Mouse (Mus musculus) heart, embryonic 16.5 days (tissue): ENCODE results near the gene Arhgap15. TPM values are rescaled to one million over a fixed set of nuclear protein-coding genes. Genes with fewer than 3 reads are reported as not detected.

Source experiments
- ATAC-seq: fragments of 200-750 bp; cut with Nextera tagmentation; replicated peaks from 2 replicates; pipeline ENCODE4 v1.8.0; 2017; ENCODE audit warnings: moderate number of reproducible peaks; ENCODE audit not compliant: insufficient read depth, low FRiP score; ENCODE audit errors: extremely low read depth
- H3K27ac ChIP-seq: fragments of 300-500 bp; sonication (generic); 2 replicates; pipeline ENCODE4 v1.5.1; 2014; ENCODE audit warnings: mild to moderate bottlenecking, low read length, control low read depth, moderate library complexity
- H3K27me3 ChIP-seq: fragments of 300-500 bp; sonication (generic); 2 replicates; pipeline ENCODE4 v1.6.1; 2014; ENCODE audit warnings: low read length, mixed read lengths; ENCODE audit not compliant: control insufficient read depth, insufficient read depth
- H3K36me3 ChIP-seq: fragments of 300-500 bp; sonication (generic); 2 replicates; pipeline ENCODE4 v1.6.1; 2014; ENCODE audit not compliant: control insufficient read depth, insufficient read depth
- H3K4me1 ChIP-seq: fragments of 300-500 bp; sonication (generic); 2 replicates; pipeline ENCODE4 v1.6.1; 2014; ENCODE audit warnings: low read length, mixed read lengths; ENCODE audit not compliant: control insufficient read depth, insufficient read depth
- H3K4me2 ChIP-seq: fragments of 300-500 bp; sonication (generic); 2 replicates; pipeline ENCODE4 v1.6.1; 2014; ENCODE audit warnings: low read depth, mild to moderate bottlenecking, control low read depth, low read length
- H3K4me3 ChIP-seq: fragments of 300-500 bp; sonication (generic); 2 replicates; pipeline ENCODE4 v1.5.1; 2014; ENCODE audit warnings: mild to moderate bottlenecking, control low read depth, low read length
- H3K9ac ChIP-seq: fragments of 300-500 bp; sonication (generic); 2 replicates; pipeline ENCODE4 v1.6.1; 2014; ENCODE audit warnings: low read length, control low read depth
- H3K9me3 ChIP-seq: fragments of 300-500 bp; sonication (generic); replicated peaks from 2 replicates; pipeline ENCODE4 v1.6.1; 2016; ENCODE audit warnings: low read length; ENCODE audit not compliant: control insufficient read depth
- WGBS: fragments of 180-500 bp; shearing (Covaris S2); extraction: QIAGEN DNeasy Blood & Tissue Kit; methylation state at CpG from one replicate; pipeline ENCODE4 v1.1.7; 2014; 5-methylcytosine and 5-hydroxymethylcytosine counted together
- polyA plus RNA-seq: library from polyadenylated mRNA; unstranded; fragments of >200 nt; fragmentation: Nextera tagmentation; extraction: Ambion mirVana; gene quantifications from 2 replicates; pipeline ENCODE4 v1.2.1, GENCODE M21; 2015

The Arhgap15 gene
- polyA plus RNA-seq, 1 experiment from 2014 or later, result 7.2 TPM

DNA sequence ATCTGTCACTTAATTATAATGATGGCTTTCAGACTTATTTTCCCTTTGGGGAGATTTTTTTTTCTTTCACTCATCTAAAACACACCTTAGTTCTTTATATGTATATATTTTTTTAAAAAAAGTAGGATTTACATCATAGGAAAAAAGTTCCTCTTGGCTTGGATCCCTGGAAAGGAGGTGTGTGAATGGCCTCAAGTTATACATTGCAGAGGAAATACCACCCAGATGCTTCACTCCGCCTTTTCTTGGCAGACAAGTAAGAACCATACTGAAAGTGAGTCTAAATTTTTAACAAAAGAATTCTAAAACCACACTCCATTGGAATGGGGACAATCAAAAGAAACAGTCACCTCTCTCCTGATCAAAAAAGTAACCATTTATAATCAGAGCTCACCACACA, 560.9 kb downstream of the Arhgap15 start:
- H3K27ac ChIP-seq, result no peak overlapping the region
- H3K4me1 ChIP-seq, result no peaks in the 10 kb centered on the region; the same call in 1 of the 2 replicates
- H3K27me3 ChIP-seq, result no peaks in the 10 kb centered on the region
- no peaks in the 10 kb centered on the region for H3K9me3 ChIP-seq
- 71% methylated on average over 1 of the region's 1 CpGs for WGBS
- no peak for ATAC-seq
- H3K36me3 ChIP-seq, result no peaks in the 10 kb centered on the region
- no peak overlapping the region for H3K4me2 ChIP-seq
- H3K9ac ChIP-seq, result no peak overlapping the region
- H3K4me3 ChIP-seq, result no peak overlapping the region

- Histone ChIP-seq H3K4me1 (no peaks in the 10 kb centered on the region; the same call in 1 of the 2 replicates), H3K27ac (no peak overlapping the region), H3K4me3 (no peak overlapping the region), H3K27me3 (no peaks in the 10 kb centered on the region), H3K9ac (no peak overlapping the region), H3K36me3 (no peaks in the 10 kb centered on the region), H3K9me3 (no peaks in the 10 kb centered on the region), H3K4me2 (no peak overlapping the region)
- no peak for ATAC-seq
- WGBS, result 82% methylated on average over 11 of the region's 11 CpGs
These were observed 561.6 kb downstream of the Arhgap15 start for GRCm38 (mm10) chr2:44310095-44310748.

DNA sequence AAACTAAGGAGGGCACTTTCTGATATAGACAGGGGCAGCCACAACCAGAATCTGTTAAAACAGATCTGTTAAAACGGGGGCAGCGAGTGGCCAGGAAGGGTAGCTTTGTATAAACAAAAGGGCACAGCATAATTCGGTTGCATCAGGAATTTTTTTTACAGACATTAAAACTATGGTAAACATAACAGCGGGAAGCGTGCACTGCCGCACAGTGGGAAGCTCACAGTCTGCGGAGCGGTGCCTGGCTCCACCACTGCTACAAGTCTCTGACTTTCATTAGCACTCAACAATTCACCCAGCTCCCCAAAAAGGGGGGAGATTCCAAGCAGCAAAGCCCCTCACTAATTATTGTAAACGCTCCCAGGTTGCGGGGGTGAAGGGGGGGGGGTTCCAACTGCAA, 562.6 kb downstream of the Arhgap15 start:
- Histone ChIP-seq H3K27me3 (no peaks in the 10 kb centered on the region), H3K4me2 (peak overlapping the region; percentile 48), H3K4me3 (peak overlapping the region; percentile 6), H3K4me1 (no peaks in the 10 kb centered on the region; the same call in 1 of the 2 replicates), H3K9ac (no peak overlapping the region), H3K9me3 (no peaks in the 10 kb centered on the region), H3K36me3 (no peaks in the 10 kb centered on the region), H3K27ac (no peak overlapping the region)
- no peak for ATAC-seq
- WGBS, result 25% methylated on average over 10 of the region's 10 CpGs

- WGBS, result 34% methylated on average over 3 of the region's 3 CpGs
- Histone ChIP-seq H3K27ac (no peak overlapping the region), H3K9me3 (no peaks in the 10 kb centered on the region), H3K4me2 (no peak overlapping the region), H3K9ac (no peak overlapping the region), H3K27me3 (no peaks in the 10 kb centered on the region), H3K36me3 (no peaks in the 10 kb centered on the region), H3K4me1 (no peaks in the 10 kb centered on the region; the same call in 1 of the 2 replicates), H3K4me3 (no peak overlapping the region)
- no peak for ATAC-seq
These were observed 564.9 kb downstream of the Arhgap15 start for GRCm38 (mm10) chr2:44313573-44313972.

DNA sequence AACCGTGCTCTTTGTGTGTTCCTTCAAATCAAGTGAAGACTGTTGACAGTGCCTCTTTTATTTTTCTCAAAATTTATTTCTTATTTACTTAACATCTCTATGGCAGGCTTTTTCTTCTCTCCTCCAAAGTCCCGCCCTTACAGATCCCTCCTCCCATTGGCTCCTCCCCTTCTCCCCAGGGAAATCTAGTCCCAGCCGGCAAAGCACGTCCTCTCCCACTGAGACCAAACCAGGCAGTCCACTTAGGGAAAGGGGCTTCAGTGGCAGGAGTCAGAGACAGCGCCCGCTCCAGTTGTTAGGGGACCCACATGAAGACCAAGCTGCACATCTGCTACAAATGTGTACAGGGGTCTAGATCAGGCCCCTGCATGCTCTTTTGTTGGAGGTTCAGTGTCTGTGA, 569.8 kb downstream of the Arhgap15 start:
- 72% methylated on average over 6 of the region's 6 CpGs for WGBS
- H3K4me2 ChIP-seq, result no peak overlapping the region
- no peaks in the 10 kb centered on the region for H3K36me3 ChIP-seq
- no peak overlapping the region for H3K9ac ChIP-seq
- H3K9me3 ChIP-seq, result no peaks in the 10 kb centered on the region
- H3K27me3 ChIP-seq, result no peaks in the 10 kb centered on the region
- H3K4me3 ChIP-seq, result no peak overlapping the region
- ATAC-seq, result no peak
- no peaks in the 10 kb centered on the region; the same call in 1 of the 2 replicates for H3K4me1 ChIP-seq
- H3K27ac ChIP-seq, result no peak overlapping the region

DNA sequence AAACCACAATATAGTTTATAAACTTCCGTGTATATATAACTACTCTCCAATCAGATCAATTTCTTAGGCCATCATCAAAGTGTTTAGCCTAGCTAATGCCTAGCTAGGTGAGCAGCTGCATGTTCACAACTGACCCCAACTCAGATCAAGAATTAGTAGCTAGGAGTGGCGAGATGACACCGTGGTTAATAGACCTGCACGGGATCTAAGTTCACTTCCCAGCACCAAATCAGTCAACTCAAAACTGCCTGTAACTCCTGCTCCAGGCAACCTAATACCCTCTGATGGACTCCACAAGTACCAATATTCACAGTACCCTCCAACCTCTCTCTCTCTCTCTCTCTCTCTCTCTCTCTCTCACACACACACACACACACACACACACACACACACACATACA, 570.9 kb downstream of the Arhgap15 start:
- Histone ChIP-seq H3K4me3 (no peak overlapping the region), H3K27ac (no peak overlapping the region), H3K36me3 (no peaks in the 10 kb centered on the region), H3K9me3 (no peaks in the 10 kb centered on the region), H3K4me2 (no peak overlapping the region), H3K9ac (no peak overlapping the region), H3K27me3 (no peaks in the 10 kb centered on the region), H3K4me1 (no peaks in the 10 kb centered on the region)
- ATAC-seq, result no peak
- WGBS, result 88% methylated on average over 4 of the region's 4 CpGs

GRCm38 (mm10) chr2:44323813-44324212, 575.2 kb downstream of the Arhgap15 start:
- Histone ChIP-seq H3K4me3 (no peak overlapping the region), H3K4me2 (no peak overlapping the region), H3K9me3 (no peaks in the 10 kb centered on the region), H3K4me1 (no peaks in the 10 kb centered on the region), H3K9ac (no peak overlapping the region), H3K36me3 (no peaks in the 10 kb centered on the region), H3K27me3 (no peaks in the 10 kb centered on the region), H3K27ac (no peak overlapping the region)
- ATAC-seq, result no peak
- 86% methylated on average over 4 of the region's 4 CpGs for WGBS

DNA sequence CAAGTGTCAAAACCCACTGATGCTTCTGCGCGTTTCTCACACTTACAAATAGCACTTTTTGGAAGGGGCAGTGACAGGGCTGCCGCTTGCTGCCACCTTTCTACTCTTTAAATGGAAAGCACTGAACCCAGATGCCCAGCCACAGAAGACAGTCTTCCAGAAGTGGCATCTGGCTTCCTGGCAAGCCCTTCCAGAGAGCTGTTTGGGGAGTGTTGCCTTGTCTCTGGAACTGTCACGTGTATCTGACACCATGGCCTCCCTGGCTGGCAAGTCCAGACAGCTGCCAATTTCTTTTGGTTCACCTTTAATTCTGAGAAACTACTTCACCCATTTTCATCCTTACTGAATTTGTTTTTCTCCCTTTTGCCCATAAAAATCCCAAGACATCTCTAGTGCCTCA, 584.7 kb downstream of the Arhgap15 start:
- H3K27me3 ChIP-seq, result no peaks in the 10 kb centered on the region
- no peaks in the 10 kb centered on the region for H3K9me3 ChIP-seq
- no peak overlapping the region for H3K9ac ChIP-seq
- H3K4me2 ChIP-seq, result no peak overlapping the region
- WGBS, result 70% methylated on average over 4 of the region's 4 CpGs
- H3K36me3 ChIP-seq, result no peaks in the 10 kb centered on the region
- no peak overlapping the region for H3K27ac ChIP-seq
- H3K4me3 ChIP-seq, result no peak overlapping the region
- H3K4me1 ChIP-seq, result peaks cover 2% of the 10 kb centered on the region; the same call in 1 of the 2 replicates
- ATAC-seq, result no peak

GRCm38 (mm10) chr2:44334006-44334405, 585.4 kb downstream of the Arhgap15 start:
- WGBS, result 29% methylated on average over 3 of the region's 3 CpGs
- no peak overlapping the region for H3K4me3 ChIP-seq
- peaks cover 2% of the 10 kb centered on the region; the same call in 1 of the 2 replicates for H3K4me1 ChIP-seq
- no peak overlapping the region; the same call in 1 of the 2 replicates for H3K27ac ChIP-seq
- H3K9me3 ChIP-seq, result no peaks in the 10 kb centered on the region
- no peaks in the 10 kb centered on the region for H3K36me3 ChIP-seq
- H3K4me2 ChIP-seq, result no peak overlapping the region
- H3K27me3 ChIP-seq, result no peaks in the 10 kb centered on the region
- ATAC-seq, result no peak
- H3K9ac ChIP-seq, result no peak overlapping the region
